Mouse (Mus musculus) hindbrain, embryonic 12.5 days (tissue): ENCODE measurements around the gene 4930579F01Rik. TPM values are rescaled to one million over a fixed set of nuclear protein-coding genes. Genes with fewer than 3 reads are reported as not detected.

Source experiments
- ATAC-seq: fragments of 200-750 bp; cut with Nextera tagmentation; 2 replicates; pipeline ENCODE4 v1.8.0; 2017; ENCODE audit warnings: moderate TSS enrichment; ENCODE audit not compliant: low FRiP score
- H3K27ac ChIP-seq: fragments of 300-500 bp; sonication (generic); 2 replicates; pipeline ENCODE4 v1.5.1; 2016; ENCODE audit warnings: mild to moderate bottlenecking
- H3K27me3 ChIP-seq: fragments of 300-500 bp; sonication (generic); 2 replicates; pipeline ENCODE4 v1.6.1; 2016; ENCODE audit warnings: mild to moderate bottlenecking
- H3K36me3 ChIP-seq: fragments of 300-500 bp; sonication (generic); 2 replicates; pipeline ENCODE4 v1.6.1; 2016; ENCODE audit warnings: mild to moderate bottlenecking
- H3K4me1 ChIP-seq: fragments of 300-500 bp; sonication (generic); 2 replicates; pipeline ENCODE4 v1.6.1; 2016
- H3K4me2 ChIP-seq: fragments of 300-500 bp; sonication (generic); replicated peaks from 2 replicates; pipeline ENCODE4 v1.6.1; 2016; ENCODE audit warnings: mild to moderate bottlenecking
- H3K4me3 ChIP-seq: fragments of 300-500 bp; sonication (generic); 2 replicates; pipeline ENCODE4 v1.5.1; 2016; ENCODE audit warnings: mild to moderate bottlenecking
- H3K9ac ChIP-seq: fragments of 300-500 bp; sonication (generic); 2 replicates; pipeline ENCODE4 v1.6.1; 2016; ENCODE audit warnings: mild to moderate bottlenecking, moderate library complexity
- H3K9me3 ChIP-seq: fragments of 300-500 bp; sonication (generic); replicated peaks from 2 replicates; pipeline ENCODE4 v1.6.1; 2016; ENCODE audit warnings: mild to moderate bottlenecking
- WGBS: fragments of 180-500 bp; shearing (Covaris S2); methylation state at CpG from one replicate; pipeline ENCODE4 v1.1.7; 2016; 5-methylcytosine and 5-hydroxymethylcytosine counted together
- polyA plus RNA-seq: library from polyadenylated mRNA; unstranded; fragments of >200 nt; fragmentation: Nextera tagmentation; extraction: Ambion mirVana; gene quantifications from 2 replicates; pipeline ENCODE4 v1.2.1, GENCODE M21; 2016

4930579F01Rik gene
- polyA plus RNA-seq: not detected in 2 replicates

DNA sequence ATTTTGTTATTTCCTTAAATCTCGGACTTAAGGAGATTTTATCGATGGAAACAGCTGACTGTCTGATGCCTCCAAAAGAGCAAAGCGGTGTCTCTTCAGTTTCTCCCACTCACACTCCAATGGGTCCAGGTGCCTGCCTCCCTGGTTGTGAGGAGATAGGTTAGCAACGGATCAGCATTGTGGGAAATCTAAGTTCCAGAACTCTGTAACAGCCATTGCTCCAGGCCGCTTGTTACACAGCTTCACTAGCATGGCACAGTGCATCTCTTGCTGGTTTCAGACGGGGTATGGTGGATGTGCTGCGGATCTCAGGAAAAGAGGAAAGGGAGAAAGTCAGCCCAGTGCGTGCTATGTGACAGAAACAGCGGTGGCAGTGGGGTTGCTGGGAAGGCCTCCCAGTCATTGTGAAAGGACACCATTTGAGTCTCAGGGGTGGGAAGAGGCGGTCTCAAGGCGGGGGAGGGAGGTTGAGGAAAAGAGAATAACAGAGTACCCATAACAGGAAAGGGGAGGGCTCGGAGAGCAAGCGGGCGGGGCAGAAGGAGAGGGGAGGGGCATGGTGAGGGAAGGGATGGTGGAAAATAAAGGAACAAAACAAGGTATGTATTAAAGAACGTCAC is at the start of gene 4930579F01Rik:
Gene 4930579F01Rik (minus strand): TSS at position 143 of the 620 bp plus-strand sequence.
- H3K27me3 ChIP-seq: no peaks in the 10 kb centered on the region
- ATAC-seq: no peak
- H3K27ac ChIP-seq: no peak within 1 kb of the TSS
- no peaks in the 10 kb centered on the region for H3K9me3 ChIP-seq
- 0 out of 2 replicates have a peak, but pooled peaks cover 2% of the 10 kb centered on the region for H3K4me1 ChIP-seq
- H3K4me2 ChIP-seq: no peak within 1 kb of the TSS
- no peak within 1 kb of the TSS for H3K9ac ChIP-seq
- no peaks in the 10 kb centered on the region for H3K36me3 ChIP-seq
- no peak within 1 kb of the TSS for H3K4me3 ChIP-seq
- WGBS: 83% methylated on average over 15 of the region's 15 CpGs

DNA sequence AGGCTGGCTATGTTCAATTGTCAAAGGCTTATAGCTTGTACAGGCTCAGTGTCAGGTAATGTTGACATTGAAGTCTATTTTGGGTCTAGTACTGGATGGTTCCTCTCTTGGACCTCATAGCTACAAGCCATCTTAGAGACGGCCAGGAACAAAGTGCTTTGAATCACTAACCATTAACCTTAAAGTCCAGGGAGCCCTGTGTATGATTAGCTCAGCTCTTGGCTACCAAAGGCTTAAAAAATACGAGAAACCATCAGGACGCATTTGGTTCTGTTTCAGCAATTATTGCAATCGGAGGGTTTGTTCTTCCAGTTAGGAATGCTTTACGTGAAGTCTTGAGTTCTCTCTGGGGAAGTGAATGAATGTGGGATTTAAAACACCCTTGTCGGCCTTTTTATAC is 49.3 kb upstream of the 4930579F01Rik start:
- no peak overlapping the region for H3K4me3 ChIP-seq
- WGBS: 83% methylated on average over 6 of the region's 6 CpGs
- ATAC-seq: no peak
- H3K9me3 ChIP-seq: no peaks in the 10 kb centered on the region
- H3K36me3 ChIP-seq: no peaks in the 10 kb centered on the region
- no peak overlapping the region for H3K4me2 ChIP-seq
- no peaks in the 10 kb centered on the region for H3K4me1 ChIP-seq
- H3K27me3 ChIP-seq: no peaks in the 10 kb centered on the region
- H3K27ac ChIP-seq: no peak overlapping the region
- H3K9ac ChIP-seq: no peak overlapping the region

DNA sequence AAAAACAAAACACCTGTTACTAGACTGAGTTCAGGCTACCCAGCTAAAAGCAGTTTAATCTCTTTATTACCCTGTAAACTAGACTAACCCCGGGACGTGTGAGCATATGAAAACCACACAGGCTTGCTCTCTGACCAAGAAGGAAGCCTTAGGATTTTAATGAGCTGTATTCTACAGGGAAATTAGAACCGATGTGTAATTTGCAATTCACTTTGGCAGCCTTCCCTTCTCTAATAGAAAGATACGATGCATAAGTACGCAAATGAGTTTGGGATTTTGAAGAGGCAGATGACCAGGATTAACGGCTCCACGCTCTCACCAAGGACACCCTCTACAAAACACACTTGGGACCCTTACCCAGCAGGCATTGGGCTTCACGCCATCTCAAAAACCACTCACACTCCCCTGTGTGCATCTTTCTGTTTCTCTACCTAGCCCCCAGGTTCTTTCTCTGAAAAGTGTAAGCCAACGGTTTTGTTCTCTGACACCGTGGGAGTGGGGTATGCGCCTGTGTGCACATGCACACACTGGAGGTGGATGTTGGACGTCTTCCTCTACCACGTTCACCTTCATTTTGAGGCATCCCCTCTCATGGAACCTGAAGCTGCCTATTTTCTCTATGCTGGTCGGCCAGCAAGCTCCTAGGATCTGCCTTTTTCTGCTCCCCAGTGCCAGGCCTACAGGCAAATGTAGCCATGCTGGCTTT is 48.5 kb upstream of the 4930579F01Rik start:
- Histone ChIP-seq H3K27ac (no peak overlapping the region), H3K36me3 (no peaks in the 10 kb centered on the region), H3K9ac (no peak overlapping the region), H3K27me3 (no peaks in the 10 kb centered on the region), H3K4me1 (no peaks in the 10 kb centered on the region), H3K9me3 (no peaks in the 10 kb centered on the region), H3K4me2 (no peak overlapping the region), H3K4me3 (no peak overlapping the region)
- no peak for ATAC-seq
- WGBS: 80% methylated on average over 14 of the region's 14 CpGs

DNA sequence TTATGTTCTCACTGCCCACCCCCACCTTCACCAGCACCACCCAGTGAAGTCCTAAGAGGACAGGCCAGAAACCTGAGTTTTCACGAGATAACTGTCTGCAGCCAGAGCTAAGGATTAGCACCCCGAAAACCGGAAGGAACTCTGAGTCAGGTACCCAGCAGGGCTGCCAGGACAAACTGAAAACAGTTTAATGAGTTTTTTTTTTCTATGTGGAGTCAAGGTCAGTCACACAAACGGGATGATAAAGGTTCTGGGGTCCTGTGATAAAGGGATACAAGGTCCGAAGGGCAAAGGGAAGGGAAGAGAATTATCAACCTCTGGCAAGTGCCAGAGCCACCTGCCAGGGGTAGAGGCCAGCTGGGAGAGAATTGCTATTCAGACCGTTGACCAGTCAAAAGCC is 47.7 kb upstream of the 4930579F01Rik start:
- Histone ChIP-seq H3K4me1 (no peaks in the 10 kb centered on the region), H3K4me3 (no peak overlapping the region), H3K27me3 (no peaks in the 10 kb centered on the region), H3K36me3 (no peaks in the 10 kb centered on the region), H3K27ac (no peak overlapping the region), H3K9me3 (no peaks in the 10 kb centered on the region), H3K4me2 (no peak overlapping the region), H3K9ac (no peak overlapping the region)
- no peak for ATAC-seq
- WGBS: 68% methylated on average over 6 of the region's 6 CpGs

DNA sequence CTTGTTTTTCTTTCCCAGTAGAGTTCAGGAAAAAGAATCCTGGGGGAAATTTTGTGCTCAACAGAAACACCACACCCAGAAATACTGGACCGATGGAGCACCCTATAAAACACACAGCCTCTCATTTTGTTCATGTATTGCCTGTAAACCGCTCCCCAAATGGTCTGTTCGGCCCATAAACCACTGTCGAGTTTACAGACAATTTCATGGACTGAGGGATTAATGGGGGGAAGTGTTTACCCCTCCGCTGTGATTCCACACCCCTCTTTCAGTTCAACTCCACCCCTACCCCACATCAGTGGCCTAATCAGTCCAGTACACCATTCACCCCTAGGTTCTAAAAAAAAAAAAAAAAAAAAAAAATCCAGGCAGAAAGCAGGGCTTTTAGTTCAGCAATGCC is 47.3 kb upstream of the 4930579F01Rik start:
- Histone ChIP-seq H3K9ac (no peak overlapping the region), H3K36me3 (no peaks in the 10 kb centered on the region), H3K4me2 (no peak overlapping the region), H3K27me3 (no peaks in the 10 kb centered on the region), H3K4me3 (no peak overlapping the region), H3K4me1 (no peaks in the 10 kb centered on the region), H3K9me3 (no peaks in the 10 kb centered on the region), H3K27ac (no peak overlapping the region)
- no peak for ATAC-seq
- WGBS: 84% methylated on average over 5 of the region's 5 CpGs

DNA sequence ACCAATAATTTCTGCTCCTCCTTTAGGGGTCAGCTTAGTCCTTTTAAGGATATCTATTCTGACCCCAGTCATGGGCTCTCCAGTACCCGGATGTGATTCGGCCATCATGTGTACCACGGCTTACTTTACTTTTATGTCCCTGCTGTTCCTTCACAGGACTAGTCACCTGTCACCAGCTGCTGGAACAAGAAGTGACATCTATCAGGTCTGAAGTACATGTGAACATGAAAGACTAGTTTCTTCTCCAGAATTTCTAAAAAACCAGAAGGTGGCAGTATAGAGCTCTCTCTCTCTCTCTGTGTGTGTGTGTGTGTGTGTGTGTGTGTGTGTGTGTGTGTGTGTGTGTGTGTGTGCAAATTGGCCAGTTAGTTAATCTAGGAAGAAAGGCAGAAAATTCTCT is 46.8 kb upstream of the 4930579F01Rik start:
- 93% methylated on average over 3 of the region's 3 CpGs for WGBS
- Histone ChIP-seq H3K36me3 (no peaks in the 10 kb centered on the region), H3K27me3 (no peaks in the 10 kb centered on the region), H3K4me3 (no peak overlapping the region), H3K9ac (no peak overlapping the region), H3K9me3 (no peaks in the 10 kb centered on the region), H3K27ac (no peak overlapping the region), H3K4me2 (no peak overlapping the region), H3K4me1 (no peaks in the 10 kb centered on the region)
- no peak for ATAC-seq

DNA sequence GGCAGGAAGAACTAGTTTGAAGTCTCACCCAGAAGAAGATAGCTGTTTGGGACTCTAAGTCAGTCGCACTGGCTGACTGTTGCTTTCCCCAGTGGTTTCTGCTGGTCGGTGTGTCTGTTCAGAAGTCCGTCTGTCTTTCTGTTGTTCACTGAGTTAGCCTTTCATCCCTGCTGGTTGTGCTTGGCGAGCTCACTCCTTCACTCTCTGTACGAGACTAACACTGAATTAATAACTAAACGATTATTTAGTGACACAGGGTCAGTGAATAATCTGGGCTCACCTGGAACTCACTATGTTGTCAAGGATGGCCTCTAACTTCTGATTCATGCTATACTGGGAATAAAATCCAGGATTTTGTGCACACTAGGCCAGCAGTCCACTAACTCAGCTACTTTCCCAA is 45.8 kb upstream of the 4930579F01Rik start:
- Histone ChIP-seq H3K27me3 (no peaks in the 10 kb centered on the region), H3K9ac (no peak overlapping the region), H3K4me2 (no peak overlapping the region), H3K27ac (no peak overlapping the region), H3K4me1 (no peaks in the 10 kb centered on the region), H3K36me3 (no peaks in the 10 kb centered on the region), H3K4me3 (no peak overlapping the region), H3K9me3 (no peaks in the 10 kb centered on the region)
- 86% methylated on average over 6 of the region's 6 CpGs for WGBS
- ATAC-seq: no peak

DNA sequence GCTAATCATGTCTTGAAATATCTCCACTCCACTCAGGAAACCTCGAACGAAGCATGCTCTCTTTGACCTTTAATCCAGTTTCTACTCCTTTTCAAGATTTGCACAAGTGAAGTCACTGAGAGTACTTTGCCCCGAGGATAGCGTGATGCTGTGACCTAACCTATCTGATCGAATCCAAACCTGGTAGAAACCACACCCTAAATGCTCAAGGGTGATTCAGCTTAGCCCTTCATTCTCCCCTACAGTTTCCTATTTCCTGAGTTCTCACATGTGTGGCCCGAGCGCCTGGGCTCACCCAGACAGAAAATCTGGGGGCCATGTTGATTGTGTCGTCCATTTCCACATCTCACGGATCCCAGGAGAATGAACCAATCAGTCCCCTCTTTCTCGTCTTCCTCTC is 44.4 kb upstream of the 4930579F01Rik start:
- H3K4me3 ChIP-seq: no peak overlapping the region
- 90% methylated on average over 10 of the region's 10 CpGs for WGBS
- H3K4me2 ChIP-seq: no peak overlapping the region
- H3K4me1 ChIP-seq: no peaks in the 10 kb centered on the region
- H3K36me3 ChIP-seq: no peaks in the 10 kb centered on the region
- H3K9me3 ChIP-seq: no peaks in the 10 kb centered on the region
- no peak overlapping the region for H3K9ac ChIP-seq
- no peak overlapping the region for H3K27ac ChIP-seq
- no peaks in the 10 kb centered on the region for H3K27me3 ChIP-seq
- ATAC-seq: no peak

DNA sequence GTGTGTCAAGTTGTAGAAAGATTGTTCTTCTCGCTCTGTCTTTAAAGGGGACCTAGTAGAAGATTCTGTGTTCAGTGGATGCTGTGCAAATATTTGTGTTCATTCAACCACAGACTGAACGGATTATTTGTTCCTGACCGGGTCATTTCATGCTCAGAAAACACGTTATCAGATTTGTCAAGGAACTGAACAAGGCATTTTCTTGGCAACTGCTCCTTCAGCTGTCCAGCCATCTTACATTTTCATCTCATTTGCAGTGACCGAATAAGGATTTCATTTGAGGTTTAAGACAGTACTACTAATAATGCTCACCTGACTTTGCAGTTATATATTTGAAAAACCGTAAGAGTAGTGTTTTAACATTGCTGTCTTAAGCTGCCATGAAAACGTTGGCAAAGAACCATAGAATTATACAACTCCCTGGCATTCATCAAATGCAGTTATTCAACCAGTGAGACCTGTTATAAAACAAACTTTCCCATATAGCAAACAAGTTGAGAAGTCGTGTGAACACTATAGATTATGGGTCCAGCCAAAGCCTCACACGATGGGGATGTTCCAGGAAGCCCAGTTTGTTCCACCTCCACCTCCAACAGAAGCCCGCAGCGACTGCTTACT is 43.0 kb upstream of the 4930579F01Rik start:
- Histone ChIP-seq H3K9me3 (no peaks in the 10 kb centered on the region), H3K27ac (no peak overlapping the region), H3K36me3 (no peaks in the 10 kb centered on the region), H3K4me3 (no peak overlapping the region), H3K4me2 (no peak overlapping the region), H3K4me1 (no peaks in the 10 kb centered on the region), H3K9ac (no peak overlapping the region), H3K27me3 (no peaks in the 10 kb centered on the region)
- 73% methylated on average over 11 of the region's 11 CpGs for WGBS
- no peak for ATAC-seq

DNA sequence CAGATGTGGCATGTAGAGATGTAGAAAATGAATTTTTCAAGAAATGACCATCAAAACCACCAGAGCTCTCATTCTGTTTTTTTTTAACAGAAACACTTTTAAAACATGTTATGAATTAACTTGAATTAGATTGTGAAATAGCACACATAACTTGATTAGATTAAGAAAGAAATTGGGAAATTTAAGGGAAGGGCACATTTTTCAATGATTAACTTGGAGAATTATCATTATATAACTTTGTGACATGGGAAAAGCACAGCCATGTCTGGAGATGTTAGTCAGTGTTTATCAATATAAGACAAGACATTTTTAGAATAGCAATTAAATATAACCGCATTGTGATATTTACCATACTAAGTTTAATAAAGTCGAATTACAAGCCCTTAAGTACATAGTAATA is 37.9 kb upstream of the 4930579F01Rik start:
- Histone ChIP-seq H3K27ac (no peak overlapping the region), H3K36me3 (no peaks in the 10 kb centered on the region), H3K27me3 (no peaks in the 10 kb centered on the region), H3K4me3 (no peak overlapping the region), H3K9me3 (no peaks in the 10 kb centered on the region), H3K4me2 (no peak overlapping the region), H3K9ac (no peak overlapping the region), H3K4me1 (no peaks in the 10 kb centered on the region)
- WGBS: 88% methylated on average over 2 of the region's 2 CpGs
- ATAC-seq: no peak

DNA sequence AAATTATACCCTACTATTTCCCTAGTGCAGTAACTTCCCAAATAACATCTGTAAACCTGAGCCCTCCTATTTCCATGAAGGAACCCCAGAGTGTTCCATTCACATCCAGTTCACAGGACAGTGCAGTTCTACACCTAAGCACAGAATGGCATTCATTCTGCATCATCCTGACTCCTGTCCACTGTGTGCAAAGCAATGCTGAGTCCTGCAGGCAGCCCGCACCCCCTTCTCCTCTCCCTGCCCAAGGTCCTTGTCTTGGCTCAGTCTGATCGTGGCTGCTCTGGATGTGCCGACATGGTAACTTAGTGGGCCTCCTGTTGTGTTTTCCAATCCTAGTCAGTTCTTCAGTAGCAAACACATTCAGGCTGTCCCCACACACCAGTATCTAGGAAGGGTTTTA is 36.6 kb upstream of the 4930579F01Rik start:
- H3K4me2 ChIP-seq: no peak overlapping the region
- H3K9me3 ChIP-seq: no peaks in the 10 kb centered on the region
- 78% methylated on average over 3 of the region's 3 CpGs for WGBS
- no peaks in the 10 kb centered on the region for H3K27me3 ChIP-seq
- no peaks in the 10 kb centered on the region for H3K36me3 ChIP-seq
- peaks cover 4% of the 10 kb centered on the region; the same call in 1 of the 2 replicates for H3K4me1 ChIP-seq
- H3K4me3 ChIP-seq: no peak overlapping the region
- ATAC-seq: no peak
- H3K27ac ChIP-seq: no peak overlapping the region
- H3K9ac ChIP-seq: no peak overlapping the region

DNA sequence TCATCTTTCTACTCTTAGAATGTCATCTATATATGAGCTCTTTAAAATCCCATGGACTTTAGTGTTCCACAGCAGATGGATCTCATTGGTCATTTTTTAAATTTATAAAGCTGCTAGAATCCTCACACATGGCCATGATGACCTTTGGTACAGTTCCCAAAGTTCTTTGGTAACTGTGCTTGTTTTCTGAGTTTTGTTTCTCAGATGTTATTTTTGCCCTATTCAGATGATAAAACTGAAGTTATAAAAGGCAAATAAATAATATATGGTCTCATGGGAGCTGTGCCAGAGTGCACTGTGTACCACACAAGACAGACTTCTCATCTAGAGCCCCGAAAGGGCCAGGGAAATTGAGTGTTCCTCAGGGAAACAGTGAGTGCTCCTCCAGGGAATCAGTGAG is 35.8 kb upstream of the 4930579F01Rik start:
- Histone ChIP-seq H3K4me2 (no peak overlapping the region), H3K9me3 (no peaks in the 10 kb centered on the region), H3K4me1 (peaks cover 4% of the 10 kb centered on the region; the same call in 1 of the 2 replicates), H3K4me3 (no peak overlapping the region), H3K36me3 (no peaks in the 10 kb centered on the region), H3K27me3 (no peaks in the 10 kb centered on the region), H3K27ac (no peak overlapping the region), H3K9ac (no peak overlapping the region)
- 86% methylated on average over 1 of the region's 1 CpGs for WGBS
- no peak for ATAC-seq
